Comparison of ENCODE assay signal across 14 mouse cellular contexts in the genomic region with DNA sequence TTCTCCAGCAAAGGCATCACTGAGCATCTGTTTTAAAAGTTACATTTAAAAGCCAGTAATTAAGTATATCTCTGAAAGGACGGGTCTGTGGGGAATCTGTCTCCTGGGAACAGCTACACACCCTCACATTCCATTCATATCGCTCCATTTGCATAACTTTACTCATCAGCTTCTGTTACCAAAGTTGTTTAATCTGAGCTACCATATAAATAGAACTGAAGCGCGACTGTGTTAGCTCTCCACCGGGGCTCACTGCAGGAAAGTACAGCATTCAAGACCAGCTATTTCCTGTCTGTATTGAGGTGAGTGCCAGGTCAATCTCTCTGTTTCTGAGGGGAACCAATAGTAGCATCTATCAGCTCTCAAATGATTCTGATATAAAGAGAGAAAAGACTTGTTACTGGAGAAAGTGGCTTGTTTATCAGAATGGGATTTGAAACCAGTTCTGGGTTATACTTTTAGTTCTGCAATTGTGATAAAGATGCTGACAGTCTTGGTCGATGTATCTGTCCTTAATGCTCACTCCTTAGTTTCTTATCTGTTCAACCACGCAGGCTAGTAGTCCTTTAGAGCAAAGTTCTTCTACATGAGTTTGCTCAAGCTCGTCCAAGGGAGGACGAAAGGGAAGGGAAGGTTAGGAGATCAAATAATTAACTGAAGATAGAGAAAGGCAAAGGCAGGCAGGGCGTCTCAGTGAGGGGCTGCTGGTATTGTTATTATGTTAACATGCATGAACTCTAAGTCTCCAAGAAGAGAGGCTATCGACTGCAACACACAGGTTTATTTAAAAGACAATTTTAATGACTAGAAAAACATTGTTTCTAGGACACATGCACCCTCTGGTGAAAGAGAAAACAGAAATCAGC. TPM values are rescaled to one million over a fixed set of nuclear protein-coding genes. Genes with fewer than 3 reads are reported as not detected.
DNase-seq lines count a peak whose midpoint lies in the region; ATAC-seq and TF ChIP-seq lines count a peak whose summit lies in the region.
"Had no signal": no experiment of that assay in that cellular context is flagged by ENCODE, and none has a peak within 500 bp of the region (broad histone marks: within the 10 kb centered on the region; RNA-seq: fewer than 3 reads in every experiment).

No protein-coding gene starts in this region.

- ATAC-seq in heart, postnatal 0 days (ENCODE audit: insufficient read depth, low read depth) = no peak; the same call in 1 of the 2 replicates
- ATAC-seq in midbrain, embryonic 15.5 days (replicated peaks) = no peak

- no peak for TF ChIP-seq CTCF in heart, postnatal 0 days (IDR thresholded peaks at IDR 0.05; ENCODE audit: low read depth)
- TF ChIP-seq CTCF in small intestine, adult 2 months (IDR thresholded peaks at IDR 0.05; ENCODE audit: extremely low read depth, insufficient read length, insufficient replicate concordance, low read depth, low read length) = no peak

- H3K9me3 ChIP-seq in heart, postnatal 0 days (replicated peaks; ENCODE audit: control insufficient read depth, low read length) = no peaks in the 10 kb centered on the region
- H3K9me3 ChIP-seq in midbrain, embryonic 10.5 days (replicated peaks) = no peaks in the 10 kb centered on the region
- no peaks in the 10 kb centered on the region for H3K9me3 ChIP-seq in midbrain, embryonic 15.5 days
- H3K9me3 ChIP-seq: embryonic facial prominence, embryonic 15.5 days; hindbrain, embryonic 13.5 days; limb, embryonic 13.5 days had no signal

- peak; percentile 27 for DNase-seq in heart, postnatal 0 days (ENCODE audit: low spot score)
- DNase-seq in heart, postnatal 14 days = no peak
- DNase-seq in midbrain, embryonic 10.5 days (ENCODE audit: low spot score) = no peak
- peak; percentile 83 for DNase-seq in Muller cell, postnatal 12 days (ENCODE audit: inconsistent ontology term)
- DNase-seq in cerebellum, postnatal 25 days = no peak
- DNase-seq: cerebellum, adult 8-10 months; layer of hippocampus, adult 9-11 months; right cerebral cortex, postnatal 4 days had no signal

- H3K27ac ChIP-seq in heart, postnatal 0 days (ENCODE audit: low read depth) = no peak overlapping the region
- peak overlapping the region; percentile 38; the same call in 1 of the 2 replicates for H3K27ac ChIP-seq in midbrain, embryonic 10.5 days (replicated peaks)
- H3K27ac ChIP-seq in midbrain, embryonic 15.5 days = no peak overlapping the region
- peak overlapping the region; percentile 94 for H3K27ac ChIP-seq in small intestine, adult 2 months (ENCODE audit: insufficient read depth, low read depth, low read length)
- H3K27ac ChIP-seq: embryonic facial prominence, embryonic 15.5 days; hindbrain, embryonic 13.5 days; limb, embryonic 13.5 days had no signal

- H3K4me1 ChIP-seq in heart, postnatal 0 days (ENCODE audit: control insufficient read depth, insufficient read depth) = peaks cover 7% of the 10 kb centered on the region; the same call in 1 of the 2 replicates
- H3K4me1 ChIP-seq in midbrain, embryonic 10.5 days = peaks cover 37% of the 10 kb centered on the region
- H3K4me1 ChIP-seq in midbrain, embryonic 15.5 days = peaks cover 13% of the 10 kb centered on the region
- H3K4me1 ChIP-seq in small intestine, adult 2 months (ENCODE audit: control insufficient read depth, insufficient read depth, insufficient read length, low read length) = peaks cover 18% of the 10 kb centered on the region

- WGBS in heart, postnatal 0 days = 9% methylated on average over 11 of the region's 11 CpGs
- 17% methylated on average over 11 of the region's 11 CpGs for WGBS in midbrain, embryonic 10.5 days
- 10% methylated on average over 11 of the region's 11 CpGs for WGBS in midbrain, embryonic 15.5 days
- WGBS in small intestine, adult 2 months = 4% methylated on average over 11 of the region's 11 CpGs

- no peak for TF ChIP-seq POLR2A in small intestine, adult 2 months (IDR thresholded peaks at IDR 0.05; ENCODE audit: low read depth, low read length)

- no peak overlapping the region for H3K9ac ChIP-seq in heart, postnatal 0 days (replicated peaks; ENCODE audit: low read depth, low read length)
- no peak overlapping the region for H3K9ac ChIP-seq in midbrain, embryonic 15.5 days
- H3K9ac ChIP-seq: embryonic facial prominence, embryonic 15.5 days; hindbrain, embryonic 13.5 days; limb, embryonic 13.5 days had no signal

- no peaks in the 10 kb centered on the region for H3K36me3 ChIP-seq in heart, postnatal 0 days (replicated peaks; ENCODE audit: control insufficient read depth, insufficient read depth, low read length)
- H3K36me3 ChIP-seq in midbrain, embryonic 10.5 days = no peaks in the 10 kb centered on the region
- H3K36me3 ChIP-seq in midbrain, embryonic 15.5 days (replicated peaks) = no peaks in the 10 kb centered on the region
- H3K36me3 ChIP-seq in small intestine, adult 2 months (ENCODE audit: control insufficient read depth, insufficient read depth, low read length) = no peaks in the 10 kb centered on the region; the same call in 1 of the 2 replicates
- H3K36me3 ChIP-seq: embryonic facial prominence, embryonic 15.5 days; hindbrain, embryonic 13.5 days; limb, embryonic 13.5 days had no signal

- peak overlapping the region; percentile 1 for H3K4me2 ChIP-seq in heart, postnatal 0 days (ENCODE audit: low read depth, low read length)
- H3K4me2 ChIP-seq in midbrain, embryonic 15.5 days = no peak overlapping the region
- H3K4me2 ChIP-seq: embryonic facial prominence, embryonic 15.5 days; hindbrain, embryonic 13.5 days; limb, embryonic 13.5 days had no signal

- no peak overlapping the region for H3K4me3 ChIP-seq in heart, postnatal 0 days (ENCODE audit: low read depth, low read length)
- H3K4me3 ChIP-seq in midbrain, embryonic 10.5 days = no peak overlapping the region
- H3K4me3 ChIP-seq in midbrain, embryonic 15.5 days = no peak overlapping the region
- no peak overlapping the region for H3K4me3 ChIP-seq in small intestine, adult 2 months (ENCODE audit: low read depth, low read length)
- H3K4me3 ChIP-seq: embryonic facial prominence, embryonic 15.5 days; hindbrain, embryonic 13.5 days; limb, embryonic 13.5 days had no signal

- H3K27me3 ChIP-seq in heart, postnatal 0 days (ENCODE audit: control insufficient read depth, insufficient read depth, low read length) = no peaks in the 10 kb centered on the region
- no peaks in the 10 kb centered on the region for H3K27me3 ChIP-seq in midbrain, embryonic 10.5 days (ENCODE audit: low read depth, poor library complexity, severe bottlenecking)
- 0 out of 2 replicates have a peak, but pooled peaks cover 6% of the 10 kb centered on the region for H3K27me3 ChIP-seq in midbrain, embryonic 15.5 days (replicated peaks)
- H3K27me3 ChIP-seq in small intestine, adult 2 months (ENCODE audit: control insufficient read depth, insufficient read depth, low read length) = no peaks in the 10 kb centered on the region
- H3K27me3 ChIP-seq: embryonic facial prominence, embryonic 15.5 days; limb, embryonic 13.5 days had no signal

- no peak for TF ChIP-seq EP300 in heart, postnatal 0 days (IDR thresholded peaks at IDR 0.05; ENCODE audit: low read depth)

- intact Hi-C loops in heart, postnatal 14 days (cut with DNase I) = loop anchor here (10.0 kb wide), 1 partner anchor 61 kb away; no protein-coding TSS in a partner anchor

RNA-seq across cellular contexts. Expression of a gene that starts 20.9 kb away (rescaled TPM):
- total RNA-seq in heart, postnatal 0 days (2014; rRNA removed; ENCODE audit: low replicate concordance) = 1.4 and 1.6 TPM in 2 replicates
- 4.2 and 6.2 TPM in 2 replicates for polyA plus RNA-seq in heart, postnatal 0 days (2015; fragmentation: Nextera tagmentation; extraction: Ambion mirVana)
- total RNA-seq in heart, postnatal 14 days (2021) = 1 to 10 TPM; 4.1 to 6.5 TPM
- 0.60 TPM in 2 replicates for polyA plus RNA-seq in midbrain, embryonic 10.5 days (2016; fragmentation: Nextera tagmentation; extraction: Ambion mirVana)
- 0.56 and 0.90 TPM in 2 replicates for polyA plus RNA-seq in midbrain, embryonic 15.5 days (2015; fragmentation: Nextera tagmentation; extraction: Ambion mirVana)
- polyA plus RNA-seq in small intestine, adult 2 months (2012; rRNA removed) = 6.7 and 9.0 TPM in 2 replicates

RNA-seq across cellular contexts. Expression of a gene that starts 57.8 kb away (rescaled TPM):
- total RNA-seq in heart, postnatal 0 days (2014; rRNA removed; ENCODE audit: low replicate concordance) = not detected in 2 replicates
- not detected in 2 replicates for polyA plus RNA-seq in heart, postnatal 0 days (2015; fragmentation: Nextera tagmentation; extraction: Ambion mirVana)
- not detected for total RNA-seq in heart, postnatal 14 days (2021)
- not detected in 2 replicates for polyA plus RNA-seq in midbrain, embryonic 10.5 days (2016; fragmentation: Nextera tagmentation; extraction: Ambion mirVana)
- polyA plus RNA-seq in midbrain, embryonic 15.5 days (2015; fragmentation: Nextera tagmentation; extraction: Ambion mirVana) = not detected in 2 replicates
- not detected in 2 replicates for polyA plus RNA-seq in small intestine, adult 2 months (2012; rRNA removed)
- polyA plus RNA-seq: embryonic facial prominence, embryonic 15.5 days; hindbrain, embryonic 13.5 days; limb, embryonic 13.5 days; neural tube, embryonic 14.5 days had no signal

Comparison
In these comparisons a context has a peak if more than half of its experiments do, and no peak if none do; other contexts are left out.
1. DNase-seq: peak in heart, postnatal 0 days (single experiment) and Muller cell, postnatal 12 days (single experiment); none in heart, postnatal 14 days (0 of 2), midbrain, embryonic 10.5 days (single experiment) and cerebellum, postnatal 25 days (0 of 2).
2. H3K27ac ChIP-seq: peak in midbrain, embryonic 10.5 days (single experiment) and small intestine, adult 2 months (single experiment); none in heart, postnatal 0 days (single experiment) and midbrain, embryonic 15.5 days (single experiment).